Mouse (Mus musculus): ENCODE results near the gene Atcay. TPM values are rescaled to one million over a fixed set of nuclear protein-coding genes. Genes with fewer than 3 reads are reported as not detected.

The Atcay gene
- polyA plus RNA-seq, 1 experiment from 2014 or later, result 0.53 TPM

GRCm38 (mm10) chr10:81165118-81165517 lies 65.5 kb downstream of the Atcay start:
- Histone ChIP-seq H3K27ac (replicated peaks) (no peak overlapping the region), H3K4me1 (peaks cover 36% of the 10 kb centered on the region), H3K27me3 (replicated peaks) (no peaks in the 10 kb centered on the region), H3K9ac (0 out of 2 replicates have a peak overlapping the region, but pooled peaks have one; percentile 13), H3K4me2 (no peak overlapping the region), H3K9me3 (no peaks in the 10 kb centered on the region), H3K36me3 (peaks cover 46% of the 10 kb centered on the region), H3K4me3 (no peak overlapping the region; the same call in 1 of the 2 replicates)
- no peak for ATAC-seq (ENCODE audit: extremely low read depth, insufficient number of reproducible peaks, low FRiP score, low TSS enrichment)
- 78% methylated on average over 8 of the region's 8 CpGs for WGBS

GRCm38 (mm10) chr10:81162318-81162652 lies 68.3 kb downstream of the Atcay start:
- no peak for ATAC-seq (ENCODE audit: extremely low read depth, insufficient number of reproducible peaks, low FRiP score, low TSS enrichment)
- Histone ChIP-seq H3K9me3 (no peaks in the 10 kb centered on the region), H3K27me3 (replicated peaks) (no peaks in the 10 kb centered on the region), H3K36me3 (peaks cover 71% of the 10 kb centered on the region), H3K9ac (no peak overlapping the region), H3K4me3 (no peak overlapping the region), H3K4me1 (peaks cover 28% of the 10 kb centered on the region), H3K4me2 (no peak overlapping the region), H3K27ac (replicated peaks) (no peak overlapping the region)
- 68% methylated on average over 2 of the region's 2 CpGs for WGBS

- 86% methylated on average over 8 of the region's 8 CpGs for WGBS
- H3K4me1 ChIP-seq, result peaks cover 25% of the 10 kb centered on the region
- H3K36me3 ChIP-seq, result peaks cover 76% of the 10 kb centered on the region
- H3K9ac ChIP-seq, result no peak overlapping the region
- H3K9me3 ChIP-seq, result no peaks in the 10 kb centered on the region
- no peak for ATAC-seq (ENCODE audit: extremely low read depth, insufficient number of reproducible peaks, low FRiP score, low TSS enrichment)
- H3K27me3 ChIP-seq (replicated peaks), result no peaks in the 10 kb centered on the region
- no peak overlapping the region for H3K4me3 ChIP-seq
- H3K27ac ChIP-seq (replicated peaks), result no peak overlapping the region
- no peak overlapping the region for H3K4me2 ChIP-seq
These were observed 68.9 kb downstream of the Atcay start for GRCm38 (mm10) chr10:81161602-81162317.

GRCm38 (mm10) chr10:81154736-81155135 lies 75.9 kb downstream of the Atcay start:
- Histone ChIP-seq H3K9me3 (no peaks in the 10 kb centered on the region), H3K4me2 (no peak overlapping the region), H3K27ac (replicated peaks) (no peak overlapping the region), H3K4me1 (peaks cover 21% of the 10 kb centered on the region), H3K9ac (peak overlapping the region; percentile 16; the same call in 1 of the 2 replicates), H3K27me3 (replicated peaks) (no peaks in the 10 kb centered on the region), H3K4me3 (no peak overlapping the region), H3K36me3 (peaks cover 86% of the 10 kb centered on the region)
- ATAC-seq (ENCODE audit: extremely low read depth, insufficient number of reproducible peaks, low FRiP score, low TSS enrichment), result no peak
- WGBS, result 81% methylated on average over 6 of the region's 6 CpGs

Small RNAs within 50 kb of the gene (microRNA-seq; reads per million reads assigned to microRNA genes)
- 13.7 reads per million, percentile 30 among the genes with 10 or more reads in this experiment for gene Mir3057

Other genes with a start within 250 kb of the Atcay start
- 1.4 TPM in 2 replicates for gene Gng7, start 215.9 kb downstream of the Atcay start, polyA plus RNA-seq (2015; fragmentation: Nextera tagmentation; extraction: Ambion mirVana)
- 0.06 and 0.07 TPM in 2 replicates for gene Diras1, start 205.2 kb downstream of the Atcay start, polyA plus RNA-seq (2015; fragmentation: Nextera tagmentation; extraction: Ambion mirVana)
- 8.0 and 8.2 TPM in 2 replicates for gene Slc39a3, start 193.4 kb downstream of the Atcay start, polyA plus RNA-seq (2015; fragmentation: Nextera tagmentation; extraction: Ambion mirVana)
- gene Sgta, start 170.7 kb downstream of the Atcay start, polyA plus RNA-seq (2015; fragmentation: Nextera tagmentation; extraction: Ambion mirVana), result 152 and 162 TPM in 2 replicates
- gene Thop1, start 160.8 kb downstream of the Atcay start, polyA plus RNA-seq (2015; fragmentation: Nextera tagmentation; extraction: Ambion mirVana), result 29.1 and 33.8 TPM in 2 replicates
- gene Creb3l3, start 132.0 kb downstream of the Atcay start, polyA plus RNA-seq (2015; fragmentation: Nextera tagmentation; extraction: Ambion mirVana), result 0.83 and 1.1 TPM in 2 replicates
- gene Map2k2, start 124.9 kb downstream of the Atcay start, polyA plus RNA-seq (2015; fragmentation: Nextera tagmentation; extraction: Ambion mirVana), result 150 TPM in 2 replicates
- gene Zbtb7a, start 95.6 kb downstream of the Atcay start, polyA plus RNA-seq (2015; fragmentation: Nextera tagmentation; extraction: Ambion mirVana), result 19.5 and 20.1 TPM in 2 replicates
- 35.7 and 40.3 TPM in 2 replicates for gene Pias4, start 62.9 kb downstream of the Atcay start, polyA plus RNA-seq (2015; fragmentation: Nextera tagmentation; extraction: Ambion mirVana)
- 393 and 411 TPM in 2 replicates for gene Eef2, start 54.2 kb downstream of the Atcay start, polyA plus RNA-seq (2015; fragmentation: Nextera tagmentation; extraction: Ambion mirVana)
- gene Dapk3, start 47.8 kb downstream of the Atcay start, polyA plus RNA-seq (2015; fragmentation: Nextera tagmentation; extraction: Ambion mirVana), result 41.5 and 42.4 TPM in 2 replicates
- gene 4930442H23Rik, start 47.0 kb downstream of the Atcay start, polyA plus RNA-seq (2015; fragmentation: Nextera tagmentation; extraction: Ambion mirVana), result 0.27 TPM in 1 of 2 replicates, not detected in the other
- 5.2 and 6.1 TPM in 2 replicates for gene Nmrk2, start 28.8 kb downstream of the Atcay start, polyA plus RNA-seq (2015; fragmentation: Nextera tagmentation; extraction: Ambion mirVana)
- 4.1 and 6.5 TPM in 2 replicates for gene Zfr2, start 2.3 kb upstream of the Atcay start, polyA plus RNA-seq (2015; fragmentation: Nextera tagmentation; extraction: Ambion mirVana)
- 1.6 and 1.9 TPM in 2 replicates for gene Matk, start 22.1 kb upstream of the Atcay start, polyA plus RNA-seq (2015; fragmentation: Nextera tagmentation; extraction: Ambion mirVana)
- 244 and 260 TPM in 2 replicates for gene Mrpl54, start 36.1 kb upstream of the Atcay start, polyA plus RNA-seq (2015; fragmentation: Nextera tagmentation; extraction: Ambion mirVana)
- 45.4 and 51.4 TPM in 2 replicates for gene Apba3, start 36.1 kb upstream of the Atcay start, polyA plus RNA-seq (2015; fragmentation: Nextera tagmentation; extraction: Ambion mirVana)
- gene Tjp3, start 60.7 kb upstream of the Atcay start, polyA plus RNA-seq (2015; fragmentation: Nextera tagmentation; extraction: Ambion mirVana), result 2.2 and 2.4 TPM in 2 replicates
- gene Pip5k1c, start 62.1 kb upstream of the Atcay start, polyA plus RNA-seq (2015; fragmentation: Nextera tagmentation; extraction: Ambion mirVana), result 31.0 and 32.0 TPM in 2 replicates
- 25.6 and 28.2 TPM in 2 replicates for gene Cactin, start 90.3 kb upstream of the Atcay start, polyA plus RNA-seq (2015; fragmentation: Nextera tagmentation; extraction: Ambion mirVana)
- 13.6 and 14.7 TPM in 2 replicates for gene Tbxa2r, start 97.9 kb upstream of the Atcay start, polyA plus RNA-seq (2015; fragmentation: Nextera tagmentation; extraction: Ambion mirVana)
- 0.06 TPM in 1 of 2 replicates, not detected in the other for gene Gipc3, start 112.4 kb upstream of the Atcay start, polyA plus RNA-seq (2015; fragmentation: Nextera tagmentation; extraction: Ambion mirVana)
- gene Hmg20b, start 119.6 kb upstream of the Atcay start, polyA plus RNA-seq (2015; fragmentation: Nextera tagmentation; extraction: Ambion mirVana), result 81.9 and 90.9 TPM in 2 replicates
- gene Mfsd12, start 126.7 kb upstream of the Atcay start, polyA plus RNA-seq (2015; fragmentation: Nextera tagmentation; extraction: Ambion mirVana), result 10.7 and 11.1 TPM in 2 replicates
- 0.98 and 1.1 TPM in 2 replicates for gene 4930404N11Rik, start 135.0 kb upstream of the Atcay start, polyA plus RNA-seq (2015; fragmentation: Nextera tagmentation; extraction: Ambion mirVana)
- 72.2 and 78.1 TPM in 2 replicates for gene Fzr1, start 147.7 kb upstream of the Atcay start, polyA plus RNA-seq (2015; fragmentation: Nextera tagmentation; extraction: Ambion mirVana)
- gene Dohh, start 153.6 kb upstream of the Atcay start, polyA plus RNA-seq (2015; fragmentation: Nextera tagmentation; extraction: Ambion mirVana), result 69.7 and 73.6 TPM in 2 replicates
- gene Gm48551, start 153.6 kb upstream of the Atcay start, polyA plus RNA-seq (2015; fragmentation: Nextera tagmentation; extraction: Ambion mirVana), result 2.1 and 2.3 TPM in 2 replicates
- gene Gm48552, start 158.2 kb upstream of the Atcay start, polyA plus RNA-seq (2015; fragmentation: Nextera tagmentation; extraction: Ambion mirVana), result 0.82 and 1.1 TPM in 2 replicates
- gene Smim24, start 162.2 kb upstream of the Atcay start, polyA plus RNA-seq (2015; fragmentation: Nextera tagmentation; extraction: Ambion mirVana), result 2.7 and 3.1 TPM in 2 replicates
- gene Nfic, start 224.8 kb upstream of the Atcay start, polyA plus RNA-seq (2015; fragmentation: Nextera tagmentation; extraction: Ambion mirVana), result 56.6 and 57.4 TPM in 2 replicates

Measured in heart, embryonic 13.5 days (tissue).